Mouse (Mus musculus) thymus, postnatal 4 days (tissue): ENCODE data around the gene Syt11.
"Not testable (repeated sequence)": the region's sequence is repeated elsewhere in the genome, so short reads cannot be mapped to it uniquely, and the experiment has no call there.

Source experiments
- DNase-seq: peaks from one replicate; pipeline ENCODE4 v3.0.0; 2021

Syt11 gene

DNA sequence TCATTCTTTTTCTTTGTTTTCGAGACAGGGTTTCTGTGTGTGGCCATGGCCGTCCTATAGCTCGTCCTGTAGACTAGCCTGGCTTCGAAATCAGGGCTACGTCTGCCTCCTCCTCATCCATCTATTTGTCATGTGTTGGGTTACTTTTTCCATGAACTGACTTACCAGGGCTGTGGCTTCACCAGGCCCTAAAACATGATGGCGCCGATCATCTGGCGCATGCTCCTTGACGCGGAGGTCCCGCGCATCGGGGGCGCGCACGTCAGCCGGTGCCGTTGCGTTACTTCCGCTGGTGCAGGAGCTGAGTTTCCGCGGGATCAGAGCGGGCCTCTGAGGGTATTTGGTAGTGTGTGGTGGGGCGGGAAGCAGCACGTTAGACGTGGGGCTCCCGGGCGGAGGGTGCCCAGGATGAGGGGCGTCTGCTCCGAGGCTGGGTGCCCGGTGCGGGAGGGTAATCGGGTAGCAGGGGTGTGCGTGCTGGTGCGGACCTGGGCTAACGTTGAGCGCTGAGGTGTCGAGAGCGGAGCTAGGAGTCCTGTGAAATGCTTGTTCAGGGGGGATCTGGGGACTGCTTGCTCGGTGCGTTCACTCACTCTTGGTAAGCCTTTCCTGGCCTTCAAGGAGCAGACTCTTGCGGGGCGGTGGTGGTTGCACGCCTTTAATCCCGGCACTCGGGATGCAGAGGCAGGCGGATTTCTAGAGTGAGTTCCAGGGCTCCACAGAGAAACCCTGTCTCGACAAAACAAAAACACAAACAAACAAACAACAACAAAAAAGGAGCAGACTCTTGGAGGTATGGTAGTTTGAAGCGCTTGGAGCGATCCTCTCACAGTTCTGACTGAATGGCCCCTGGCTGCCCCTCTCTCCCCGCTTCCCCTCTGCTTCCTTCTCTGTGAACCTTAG is at the start of gene Syt11:
Syt11 (minus strand) TSS at position 226 of the 903 bp plus-strand sequence.
- peak; percentile 52 for DNase-seq

DNA sequence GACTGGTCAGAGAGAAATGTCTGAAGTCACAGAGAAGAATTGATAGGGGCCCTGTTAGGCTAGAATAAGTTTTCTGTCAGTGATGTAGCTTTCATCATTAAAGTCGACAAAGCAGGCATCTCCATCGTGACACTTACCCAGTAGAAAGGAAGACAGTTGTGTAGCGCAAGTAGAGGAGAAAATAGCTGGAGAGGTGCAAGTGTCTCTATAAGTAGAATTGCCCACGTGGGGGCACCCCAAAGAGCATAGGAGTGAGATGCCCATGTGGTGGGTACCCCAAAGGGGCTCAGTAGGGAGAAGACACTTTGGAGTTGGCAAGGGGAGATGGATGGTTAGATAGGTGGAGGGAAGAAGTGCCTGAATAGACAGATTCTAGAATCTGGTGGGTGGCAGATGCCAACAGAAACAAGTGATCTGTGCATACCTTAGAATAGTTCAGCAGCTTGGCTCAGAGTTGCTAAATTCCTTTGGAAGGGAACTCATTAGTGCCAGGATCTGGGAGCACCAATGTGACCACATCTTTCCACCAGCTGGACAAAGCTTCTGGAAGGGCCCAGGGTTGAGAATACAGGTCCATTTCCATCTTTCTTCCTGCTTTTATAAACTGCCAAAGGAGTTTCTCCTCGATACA is 29.1 kb upstream of the Syt11 start:
- DNase-seq, result no peak

DNA sequence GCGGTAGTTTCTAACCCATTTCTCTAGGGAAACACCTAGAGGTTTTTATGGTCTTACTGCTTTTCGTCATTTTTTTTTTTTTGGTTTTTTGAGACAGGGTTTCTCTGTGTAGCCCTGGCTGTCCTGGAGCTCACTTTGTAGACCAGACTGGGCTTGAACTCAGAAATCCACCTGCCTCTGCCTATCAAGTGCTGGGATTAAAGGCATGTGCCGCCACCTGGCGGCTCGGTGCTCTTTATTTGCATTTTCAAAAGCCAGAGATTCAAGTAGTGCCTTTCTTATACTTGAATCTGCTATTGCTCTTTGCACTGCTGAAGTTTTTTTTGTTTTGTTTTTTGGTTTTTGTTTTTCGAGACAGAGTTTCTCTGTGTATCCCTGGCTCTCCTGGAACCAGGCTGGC is 22.5 kb upstream of the Syt11 start:
- DNase-seq, result not testable (repeated sequence)

DNA sequence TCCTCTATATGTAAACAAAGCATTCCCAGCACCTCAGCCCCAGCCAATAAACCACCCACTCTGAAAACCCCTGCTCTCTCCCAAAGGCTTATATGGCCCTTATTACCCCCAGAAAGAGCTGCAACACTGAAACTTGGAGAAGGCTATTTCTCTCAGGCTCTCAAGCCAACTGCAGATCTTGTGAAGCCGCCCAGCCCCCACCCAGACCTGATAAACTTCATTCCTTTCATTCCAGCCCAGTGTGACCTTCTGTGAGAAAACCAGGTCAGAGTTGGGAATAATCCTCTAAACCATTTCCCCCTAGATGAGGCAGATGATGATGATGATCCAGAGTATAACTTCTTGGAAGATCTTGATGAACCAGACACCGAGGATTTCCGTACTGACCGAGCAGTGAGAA is 13.1 kb upstream of the Syt11 start:
- not testable (repeated sequence) for DNase-seq

DNA sequence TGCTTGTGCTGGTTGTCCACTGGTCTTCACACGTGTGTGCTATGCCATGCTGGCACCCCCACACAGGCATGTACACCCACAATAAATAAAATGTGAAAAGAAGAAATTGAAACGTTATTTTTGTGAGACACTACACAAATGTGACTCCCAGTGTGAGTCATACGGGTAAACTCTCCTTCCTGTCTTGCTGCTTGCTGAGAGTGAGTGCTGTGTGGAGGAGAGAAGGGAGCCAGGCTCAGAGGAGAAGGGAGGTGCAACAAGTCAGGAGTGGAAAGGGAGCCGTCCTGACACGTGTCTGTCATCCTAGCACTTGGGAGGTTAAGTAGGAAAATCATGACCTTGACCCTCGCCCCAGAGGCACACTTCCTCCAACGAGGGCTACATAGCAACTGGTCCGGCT is 11.8 kb upstream of the Syt11 start:
- not testable (repeated sequence) for DNase-seq

DNA sequence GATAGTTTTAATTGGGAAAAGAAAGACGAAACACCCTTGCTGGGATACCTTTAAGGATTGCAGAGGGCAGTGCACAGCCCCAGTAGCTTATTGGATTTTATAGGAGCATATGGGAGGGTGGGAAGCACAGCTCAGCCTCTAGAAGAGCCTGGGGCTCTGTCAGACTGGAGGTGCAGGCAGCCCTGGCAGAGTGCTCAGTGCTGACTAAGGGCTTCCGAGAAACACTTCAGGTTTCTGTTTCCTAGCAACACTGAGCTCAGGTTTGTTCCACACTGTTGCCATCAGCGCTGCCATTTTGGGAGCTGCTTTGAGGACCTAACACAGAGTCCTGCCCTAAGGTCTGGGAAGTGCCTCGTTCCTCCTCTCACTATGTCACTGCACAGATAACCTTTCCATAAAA is 11.4 kb upstream of the Syt11 start:
- not testable (repeated sequence) for DNase-seq

DNA sequence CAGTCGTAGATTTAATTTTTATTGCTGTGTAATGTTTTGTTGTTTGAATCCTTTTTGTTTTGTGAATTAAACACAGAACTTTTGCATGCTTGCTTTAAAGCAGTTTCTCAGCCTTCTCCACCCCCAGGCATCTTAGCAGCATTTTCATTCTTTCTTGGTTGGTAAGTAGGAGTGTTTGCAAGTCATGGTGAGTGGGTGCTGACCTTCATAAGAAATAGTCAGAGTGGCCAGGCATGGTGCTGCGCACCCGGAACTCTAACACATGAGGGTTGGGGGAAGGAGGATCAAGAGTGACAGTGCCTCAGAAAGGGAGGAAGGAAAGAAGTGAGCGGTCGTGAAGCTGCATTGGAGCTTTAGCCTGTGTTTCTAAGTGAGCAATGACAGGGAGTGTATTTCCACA is 9.9 kb upstream of the Syt11 start:
- no peak for DNase-seq

DNA sequence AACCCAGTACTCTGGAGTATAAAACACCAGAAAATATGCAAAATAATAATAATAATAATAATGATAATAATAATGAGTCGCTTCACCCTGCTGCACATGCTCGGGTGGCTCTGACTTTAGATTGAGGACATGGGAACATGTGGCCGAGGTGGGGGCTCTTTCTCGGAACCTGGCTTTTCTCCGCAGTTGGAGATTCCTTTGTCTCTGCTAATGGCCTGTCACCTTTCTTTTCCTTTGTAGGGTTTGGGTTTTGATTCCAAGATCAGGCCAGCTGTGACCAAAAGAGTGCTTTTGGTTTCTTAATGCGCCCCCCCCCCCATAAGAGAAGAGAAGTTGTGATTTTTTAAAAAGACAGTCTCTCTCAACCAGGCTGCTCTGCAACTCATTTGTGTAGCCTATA is 1.8 kb downstream of the Syt11 start:
- DNase-seq, result not testable (repeated sequence)

DNA sequence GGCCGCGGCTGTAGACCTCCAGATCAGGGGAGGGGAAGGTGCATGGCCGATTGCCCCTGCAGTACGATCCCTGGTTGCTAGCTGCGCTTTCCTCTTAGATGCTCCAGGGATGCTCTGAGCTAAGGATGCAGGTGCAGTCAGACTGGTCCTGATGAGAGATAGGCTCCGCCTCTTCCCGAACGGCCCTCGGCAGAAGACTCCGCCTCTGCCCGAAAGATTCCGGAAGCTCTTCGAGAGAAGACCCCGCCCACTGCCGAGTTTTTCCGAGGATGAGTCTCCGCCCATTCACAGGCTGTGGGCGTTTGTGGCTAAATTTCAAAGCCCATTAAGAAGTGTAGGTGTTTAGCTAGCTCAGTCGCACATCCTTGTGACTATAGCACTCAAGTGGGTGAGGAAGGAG is 2.6 kb downstream of the Syt11 start:
- peak; percentile 91 for DNase-seq

DNA sequence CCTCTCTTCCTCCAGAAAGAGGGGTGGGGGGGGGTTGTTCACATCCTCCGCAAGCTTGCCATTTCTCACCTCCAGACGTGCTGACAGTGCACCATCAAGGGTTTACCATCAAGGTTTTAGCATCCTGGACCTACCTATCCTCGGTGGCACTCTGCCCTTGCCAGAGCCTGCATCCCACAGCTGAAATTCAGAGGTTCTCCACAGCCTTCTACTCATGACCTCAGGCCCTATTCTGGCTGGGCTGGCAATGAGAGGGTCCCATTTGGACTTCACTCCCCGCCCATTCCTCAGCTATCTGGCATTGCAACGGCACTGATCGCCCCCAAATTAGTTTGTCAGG is 3.1 kb downstream of the Syt11 start:
- not testable (repeated sequence) for DNase-seq

DNA sequence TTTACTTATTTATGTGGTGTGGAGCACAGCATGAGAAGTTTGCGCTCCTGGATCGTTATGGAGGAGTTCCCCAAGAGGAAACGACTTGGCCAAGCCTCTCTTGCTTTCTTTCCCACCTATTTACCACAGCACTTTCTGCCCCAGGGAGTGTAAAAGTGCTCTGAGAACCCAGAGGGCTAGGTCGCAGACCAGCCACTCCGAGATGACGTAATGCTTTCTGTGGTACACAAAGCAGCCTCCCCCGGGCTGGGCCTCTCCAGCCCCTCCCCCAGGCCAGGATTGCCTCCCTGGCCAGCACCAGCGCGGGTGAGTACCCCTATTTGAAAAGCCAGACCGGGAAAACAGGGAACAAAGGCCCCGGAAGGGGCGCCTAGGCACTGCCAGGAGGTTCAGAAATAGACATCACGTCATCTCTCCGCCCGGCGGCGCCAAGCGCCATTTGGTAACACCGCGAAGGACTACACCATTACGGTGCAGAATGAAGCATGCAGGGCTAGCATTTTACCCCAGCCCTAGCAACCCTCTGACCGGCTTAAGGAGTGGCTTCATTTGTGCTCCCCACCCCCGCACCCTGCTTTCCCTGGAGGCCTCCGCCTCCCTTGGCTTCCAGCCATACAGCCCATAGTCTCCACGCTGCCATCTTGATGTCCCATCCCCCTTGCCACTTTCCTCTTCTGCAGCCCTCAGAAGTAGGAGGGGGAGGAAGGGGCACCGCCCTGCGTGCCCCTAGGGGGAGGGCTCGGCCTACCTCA is 3.6 kb downstream of the Syt11 start:
- peak; percentile 37 for DNase-seq

DNA sequence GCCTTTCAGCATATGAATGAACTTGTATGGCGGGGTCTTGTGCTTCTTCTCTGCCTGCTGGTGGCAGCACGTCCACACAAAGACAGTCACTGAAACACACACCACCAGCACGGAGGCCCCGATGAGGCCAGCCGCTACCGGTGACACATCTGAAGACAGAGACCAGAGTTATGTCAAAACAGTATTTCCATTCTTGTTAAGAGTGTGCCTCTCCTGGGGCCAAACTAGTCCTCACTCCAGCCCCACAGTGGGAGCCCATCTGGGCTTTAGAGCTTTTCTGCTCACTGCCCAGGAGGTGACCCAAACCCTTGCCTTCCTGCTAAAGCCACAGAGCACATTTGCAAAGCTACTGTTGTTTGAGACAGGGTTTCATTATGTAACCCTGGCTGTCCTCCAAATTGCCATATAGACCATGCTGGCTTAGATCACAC is 12.5 kb downstream of the Syt11 start:
- DNase-seq, result no peak

DNA sequence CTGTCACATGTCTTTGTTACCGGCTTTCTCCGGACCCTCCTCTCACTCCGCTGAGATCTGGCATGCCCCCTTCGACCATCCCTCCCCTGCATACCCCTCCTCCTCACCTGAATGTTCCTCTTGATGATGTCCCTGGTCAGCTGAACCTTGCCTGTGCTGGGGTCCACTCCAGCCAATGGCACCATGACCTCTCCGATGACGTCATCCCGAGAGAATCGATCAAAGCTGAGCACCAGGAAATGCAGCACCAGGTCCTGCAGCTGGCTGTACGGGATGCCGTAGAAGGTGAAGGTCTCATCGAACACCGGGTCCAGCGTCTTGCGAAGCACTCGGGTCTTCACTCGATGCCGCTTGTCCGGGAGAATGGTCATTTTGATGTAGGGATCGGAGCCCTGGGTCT is 13.3 kb downstream of the Syt11 start:
- DNase-seq, result no peak

DNA sequence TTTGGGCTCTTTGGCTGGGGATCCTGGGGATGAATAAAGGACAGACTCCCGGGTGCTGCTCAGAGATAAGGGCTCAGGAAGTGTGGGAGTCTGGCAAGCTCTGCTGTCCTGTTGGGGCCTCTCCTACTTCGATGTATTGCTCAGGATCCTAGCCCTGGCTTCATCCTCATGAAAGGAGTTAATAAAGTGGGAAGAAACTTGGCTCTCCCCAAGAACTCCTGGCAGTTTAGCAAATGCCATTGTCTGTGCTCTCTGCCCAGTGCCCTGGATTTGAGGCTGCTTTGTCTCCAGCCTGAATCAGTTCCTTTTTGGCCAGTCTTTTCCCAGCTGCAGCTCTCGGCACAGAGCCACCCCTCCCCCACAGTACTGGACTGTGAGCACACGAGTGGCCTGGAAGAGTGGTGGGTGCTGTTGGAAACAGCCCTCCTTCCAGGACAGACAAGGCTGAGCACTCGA is 16.9 kb downstream of the Syt11 start:
- DNase-seq, result no peak

DNA sequence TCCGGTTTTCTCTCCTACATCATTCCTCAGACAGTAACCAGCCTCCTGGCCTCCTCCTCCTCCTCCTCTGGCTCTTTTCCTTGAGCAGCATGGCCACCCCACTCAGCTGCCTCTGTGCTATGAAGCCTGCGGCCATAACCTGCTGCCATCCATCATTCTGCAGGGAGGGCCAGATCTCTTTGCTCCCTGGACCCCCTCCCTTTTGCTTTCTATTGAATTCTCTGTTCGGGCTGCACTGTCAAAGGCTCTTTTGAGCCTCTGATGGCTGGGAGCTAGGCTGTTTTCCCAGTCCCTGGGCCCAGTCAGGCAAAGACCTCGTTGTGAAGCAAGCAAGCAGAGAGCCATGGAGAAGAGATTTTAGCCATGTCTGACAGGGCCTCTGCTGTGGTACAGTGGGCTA is 18.7 kb downstream of the Syt11 start:
- no peak for DNase-seq

DNA sequence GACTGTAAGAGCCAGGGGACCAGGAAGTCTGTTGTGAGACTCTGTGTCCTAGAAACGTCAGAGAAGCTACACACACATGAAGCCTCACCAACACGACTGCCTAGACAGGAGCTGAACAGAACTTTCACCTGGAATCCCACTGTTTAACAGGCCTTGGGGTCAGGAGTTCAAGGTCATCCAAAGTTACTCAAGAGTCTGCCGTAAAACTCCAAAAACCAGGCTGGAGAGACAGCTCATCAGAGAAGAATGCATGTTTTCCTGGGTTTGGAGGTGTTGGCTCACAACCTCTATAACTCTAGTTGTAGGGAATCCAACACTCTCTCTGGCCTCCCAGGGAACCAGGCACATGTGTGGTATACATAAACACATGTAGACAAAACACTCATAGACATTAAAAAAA is 19.4 kb downstream of the Syt11 start:
- no peak for DNase-seq

DNA sequence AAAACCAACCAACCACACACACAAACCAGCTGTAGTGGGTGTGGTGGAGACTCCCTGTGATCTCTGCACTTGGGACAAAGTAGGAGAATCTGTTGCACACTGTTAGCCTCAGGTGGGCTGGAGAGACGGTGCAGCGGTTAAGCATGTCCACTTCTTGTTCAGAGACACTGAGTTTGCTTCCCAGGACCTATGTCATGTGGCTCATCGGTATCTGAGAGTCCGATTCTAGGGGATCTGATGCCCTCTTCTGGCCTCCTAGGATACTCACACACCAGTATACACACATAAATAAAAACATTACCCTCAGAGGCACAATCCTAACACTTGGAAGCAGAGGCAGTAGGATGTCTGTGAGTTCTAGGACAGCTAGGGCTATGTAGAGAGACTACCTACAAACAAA is 20.7 kb downstream of the Syt11 start:
- DNase-seq, result no peak

DNA sequence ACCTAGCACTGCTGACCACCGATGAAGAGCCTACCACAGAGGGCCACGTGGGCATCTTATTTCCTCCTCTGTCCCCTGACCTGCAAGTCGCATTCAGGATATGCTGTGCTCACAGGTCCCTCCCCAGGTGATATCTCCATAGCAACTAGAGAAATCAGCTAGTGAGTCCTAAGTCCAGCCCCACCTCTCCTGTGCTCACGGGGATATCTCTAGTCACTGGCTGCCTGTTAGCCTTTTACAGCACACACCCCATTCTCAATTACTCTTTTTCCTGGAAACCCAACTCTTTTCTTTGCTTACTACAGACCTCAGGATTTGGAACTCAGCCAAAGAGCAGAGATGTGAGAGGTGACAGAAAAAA is 28.1 kb downstream of the Syt11 start:
- DNase-seq, result no peak

DNA sequence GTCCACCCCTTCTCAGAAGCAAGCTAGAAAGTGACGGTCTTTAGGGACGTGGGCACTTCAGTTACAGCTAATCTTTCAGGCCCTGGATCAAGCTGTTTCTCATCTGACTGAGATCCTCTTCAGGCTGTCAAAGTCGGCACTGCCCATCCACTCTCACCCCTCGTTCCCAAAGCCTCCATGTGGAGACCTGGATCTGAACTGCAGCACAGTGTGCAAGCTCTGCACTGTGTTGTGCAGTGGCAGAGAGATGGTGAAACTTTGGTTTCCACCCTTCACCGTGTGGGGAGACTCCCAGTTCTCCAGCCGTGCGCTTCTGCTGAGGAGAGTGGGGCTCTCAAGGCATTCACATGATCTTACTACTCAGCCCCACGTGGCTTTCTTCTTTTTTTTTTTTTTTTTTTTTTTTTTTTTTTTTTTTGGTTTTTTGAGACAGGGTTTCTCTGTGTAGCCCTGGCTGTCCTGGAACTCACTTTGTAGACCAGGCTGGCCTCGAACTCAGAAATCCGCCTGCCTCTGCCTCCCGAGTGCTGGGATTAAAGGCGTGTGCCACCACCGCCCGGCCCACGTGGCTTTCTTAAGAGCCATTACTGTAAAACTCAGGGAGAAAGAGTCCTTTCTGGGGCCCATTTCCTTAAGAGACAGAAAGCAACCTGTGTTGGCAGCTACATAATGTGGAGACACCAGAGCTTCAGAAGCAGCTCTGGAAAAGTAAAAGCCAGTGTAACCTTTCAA is 28.7 kb downstream of the Syt11 start:
- no peak for DNase-seq

DNA sequence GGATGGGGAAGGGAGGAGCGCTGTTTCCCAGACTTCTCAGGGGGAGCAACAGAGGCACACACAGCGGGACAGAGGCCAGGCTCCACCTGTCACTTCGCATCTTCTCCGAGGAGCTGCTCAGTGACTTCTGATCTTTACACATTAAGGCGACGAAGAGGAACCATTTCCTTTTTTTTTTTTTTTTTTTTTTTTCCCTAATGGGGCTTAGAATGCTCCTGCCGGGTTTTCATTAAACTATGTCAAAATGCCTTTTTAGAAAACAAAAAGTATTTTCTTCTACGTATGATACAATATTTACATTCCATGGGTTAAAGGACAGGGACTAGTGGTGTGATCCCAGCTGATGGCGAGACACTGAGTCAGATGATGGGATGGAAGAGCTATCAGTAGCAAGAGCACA is 29.4 kb downstream of the Syt11 start:
- DNase-seq, result no peak

DNA sequence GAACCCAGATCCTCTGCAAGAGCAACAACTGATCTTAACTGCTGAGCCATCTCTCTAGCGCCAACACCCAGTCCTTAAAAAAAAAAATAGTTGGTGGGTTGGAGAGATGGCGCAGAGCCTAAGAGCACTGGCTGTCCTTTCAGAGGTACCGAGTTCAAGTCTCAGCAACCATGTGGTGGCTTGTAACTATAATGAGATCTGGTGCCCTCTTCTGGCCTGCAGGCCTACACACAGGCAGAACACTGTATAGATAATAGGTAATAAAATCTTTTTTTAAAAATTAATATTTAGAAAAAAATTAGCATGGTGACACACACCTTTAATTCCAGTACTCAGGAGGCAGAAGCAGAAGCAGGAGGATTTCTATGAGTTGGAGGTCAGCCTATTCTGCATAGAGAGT is 34.8 kb downstream of the Syt11 start:
- no peak for DNase-seq

DNA sequence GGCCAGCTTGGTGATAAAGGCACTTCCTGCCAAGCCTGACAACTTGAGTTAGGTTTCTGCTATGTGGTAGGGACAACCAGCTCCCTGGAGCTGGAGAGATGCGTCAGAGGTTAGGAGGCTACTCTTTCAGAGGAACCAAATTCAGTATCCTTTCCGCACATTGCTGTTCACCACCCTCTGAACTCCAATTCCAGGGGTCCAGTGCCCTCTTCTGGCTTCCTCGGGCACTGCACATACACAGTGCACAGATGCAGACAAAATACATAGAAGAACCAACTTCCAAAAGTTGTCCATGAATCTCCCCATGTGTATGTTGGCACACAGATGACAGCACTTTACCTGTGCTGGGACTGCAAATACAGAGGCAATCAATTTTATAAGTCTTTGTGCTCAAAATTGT is 36.3 kb downstream of the Syt11 start:
- peak; percentile 83 for DNase-seq

DNA sequence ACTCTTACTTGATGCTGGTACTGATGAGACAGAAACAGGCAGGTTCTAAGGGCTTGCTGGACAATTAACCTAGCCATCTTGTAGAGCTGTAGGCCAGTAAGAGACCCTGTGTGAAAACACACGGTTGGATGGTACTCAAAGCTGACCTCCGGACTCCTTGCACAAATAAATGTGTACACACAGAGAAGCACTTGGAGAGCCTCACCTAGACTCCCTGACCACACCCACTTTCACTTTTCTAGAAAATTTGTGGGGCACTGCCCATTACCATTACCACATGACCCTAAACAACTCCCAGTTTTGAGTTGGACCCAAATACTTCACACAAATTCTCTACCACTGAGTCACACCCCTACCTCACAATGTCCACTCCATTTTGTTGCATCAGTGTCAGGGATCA is 38.4 kb downstream of the Syt11 start:
- DNase-seq, result no peak
